Mouse (Mus musculus): ENCODE measurements around the gene Tubg1. TPM values are rescaled to one million over a fixed set of nuclear protein-coding genes. Genes with fewer than 3 reads are reported as not detected.
"Not testable (repeated sequence)": the region's sequence is repeated elsewhere in the genome, so short reads cannot be mapped to it uniquely, and the experiment has no call there.

The Tubg1 gene
- total RNA-seq, 2 experiments from 2014 or later = 23.9 to 25.6 TPM

GRCm38 (mm10) chr11:101098231-101098630 is 21.5 kb upstream of the Tubg1 start:
- DNase-seq = no peak

DNA sequence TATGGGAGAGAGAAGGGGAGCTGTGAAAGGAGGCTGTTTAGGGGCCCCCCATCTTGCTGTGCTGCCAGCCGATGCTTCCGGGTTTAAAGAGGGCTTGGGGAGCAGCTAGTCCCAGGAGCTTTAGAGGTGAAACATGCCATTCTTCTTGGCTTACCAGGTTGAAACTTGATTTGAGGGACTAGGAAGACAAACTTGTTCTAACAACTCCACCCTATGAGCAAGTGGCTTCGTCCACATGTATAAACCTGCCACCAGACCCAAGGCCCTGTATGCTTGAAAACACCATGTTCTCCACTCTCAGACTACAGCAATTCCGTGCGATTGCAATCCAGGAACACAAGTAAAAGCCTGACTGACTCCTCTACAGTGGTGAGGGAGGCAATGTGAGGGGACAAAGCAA is 16.7 kb upstream of the Tubg1 start:
- DNase-seq = no peak

- no peak for DNase-seq
Observed at GRCm38 (mm10) chr11:101109351-101109750, 10.4 kb upstream of the Tubg1 start.

- no peak for DNase-seq
Observed at GRCm38 (mm10) chr11:101110708-101111107, 9.0 kb upstream of the Tubg1 start.

- no peak for DNase-seq
Observed at GRCm38 (mm10) chr11:101111178-101111577, 8.6 kb upstream of the Tubg1 start.

GRCm38 (mm10) chr11:101112186-101112585 is 7.6 kb upstream of the Tubg1 start:
- DNase-seq = no peak

DNA sequence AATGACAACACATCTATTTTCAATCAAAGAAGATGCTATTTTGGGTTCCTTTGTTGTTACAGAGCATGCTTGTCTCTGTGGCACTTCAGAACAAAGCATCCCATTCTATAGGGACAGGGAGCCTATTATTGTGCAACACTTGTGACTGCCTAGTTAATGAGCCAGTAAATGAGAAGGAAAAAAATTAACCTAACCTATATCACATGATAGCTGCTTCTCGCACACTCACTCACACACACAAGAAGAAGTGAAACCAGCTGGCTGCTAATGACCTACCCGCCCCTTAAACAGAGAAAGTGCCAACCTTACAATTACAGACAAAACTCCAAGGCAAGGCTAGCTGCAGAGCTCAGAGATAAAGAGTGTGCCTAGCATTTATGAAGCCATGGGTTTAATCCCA is 4.2 kb upstream of the Tubg1 start:
- peak in 1 of 2 experiments; percentile 25 for DNase-seq

- no peak for DNase-seq
Observed at GRCm38 (mm10) chr11:101118105-101118504, 1.6 kb upstream of the Tubg1 start.

GRCm38 (mm10) chr11:101119131-101119760 is 492 bp upstream of the Tubg1 start:
- peak in 1 of 2 experiments; percentile 31 for DNase-seq

DNA sequence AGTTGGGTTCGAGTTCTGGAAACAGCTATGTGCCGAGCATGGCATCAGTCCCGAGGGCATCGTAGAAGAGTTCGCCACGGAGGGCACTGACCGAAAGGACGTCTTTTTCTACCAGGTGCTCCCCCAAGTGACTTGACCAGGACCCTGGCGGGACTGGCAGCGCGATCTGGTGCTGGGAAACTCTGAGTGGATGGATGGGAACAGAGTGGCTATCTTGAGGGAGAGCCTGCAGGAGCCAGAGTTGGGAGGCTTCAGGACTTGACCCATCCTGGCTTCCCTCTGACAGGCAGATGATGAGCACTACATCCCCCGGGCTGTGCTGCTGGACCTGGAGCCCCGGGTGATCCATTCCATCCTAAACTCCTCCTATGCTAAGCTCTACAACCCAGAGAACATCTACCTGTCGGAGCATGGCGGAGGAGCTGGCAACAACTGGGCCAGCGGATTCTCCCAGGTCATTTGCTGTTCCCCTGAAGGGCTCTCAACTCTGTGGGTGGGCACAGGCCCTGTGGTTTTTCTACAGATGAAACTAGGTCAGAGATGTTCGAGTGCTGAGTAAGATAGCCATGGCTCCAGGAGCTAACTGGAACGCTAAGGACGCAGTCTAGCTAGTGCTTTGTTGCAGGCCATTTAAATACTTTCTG is 929 bp downstream of the Tubg1 start:
- DNase-seq = peak in 1 of 2 experiments; percentile 11

GRCm38 (mm10) chr11:101124494-101124893 is 4.8 kb downstream of the Tubg1 start:
- DNase-seq = not testable (repeated sequence)

DNA sequence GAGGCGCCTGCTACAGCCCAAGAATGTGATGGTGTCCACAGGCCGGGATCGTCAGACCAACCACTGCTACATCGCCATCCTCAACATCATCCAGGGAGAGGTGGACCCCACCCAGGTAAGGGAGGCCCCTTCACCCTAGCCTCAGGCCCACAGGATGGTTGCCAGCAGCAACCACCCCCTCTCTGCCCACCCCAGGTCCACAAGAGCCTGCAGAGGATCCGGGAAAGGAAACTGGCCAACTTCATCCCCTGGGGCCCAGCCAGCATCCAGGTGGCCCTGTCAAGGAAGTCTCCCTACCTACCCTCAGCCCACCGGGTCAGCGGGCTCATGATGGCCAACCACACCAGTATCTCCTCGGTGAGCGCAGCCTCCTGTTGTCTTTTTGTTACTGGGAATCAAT is 5.3 kb downstream of the Tubg1 start:
- DNase-seq = not testable (repeated sequence)

GRCm38 (mm10) chr11:101127075-101127474 is 7.3 kb downstream of the Tubg1 start:
- DNase-seq = no peak

DNA sequence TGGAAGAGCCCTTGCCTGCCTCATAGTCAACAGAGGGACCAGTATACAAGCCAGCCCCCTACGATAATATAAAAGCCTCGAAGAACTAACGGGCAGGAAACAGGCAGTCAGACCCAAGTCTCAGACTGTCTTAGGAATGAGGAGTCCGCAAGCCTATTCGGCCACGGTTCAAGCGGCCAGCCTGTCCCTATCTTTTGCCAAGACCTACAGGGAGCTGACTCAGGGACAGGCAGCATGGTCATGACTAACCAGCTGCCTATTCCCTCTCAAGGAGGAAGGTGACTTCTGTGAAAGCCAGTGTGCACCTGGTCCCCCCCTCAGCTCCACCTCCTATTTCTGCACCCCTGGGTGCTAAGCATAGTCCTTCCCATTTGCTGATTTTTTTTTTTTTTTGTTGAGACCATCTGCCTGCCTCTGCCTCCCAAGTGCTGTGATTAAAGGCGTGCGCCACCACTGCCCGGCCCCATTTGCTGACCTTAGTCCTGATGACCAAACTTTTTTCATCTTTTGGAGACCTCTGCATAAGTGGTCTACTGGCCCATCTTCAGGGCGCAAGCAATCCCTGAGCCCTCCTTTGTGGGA is 9.3 kb downstream of the Tubg1 start:
- DNase-seq = peak; percentile 35 to 42

DNA sequence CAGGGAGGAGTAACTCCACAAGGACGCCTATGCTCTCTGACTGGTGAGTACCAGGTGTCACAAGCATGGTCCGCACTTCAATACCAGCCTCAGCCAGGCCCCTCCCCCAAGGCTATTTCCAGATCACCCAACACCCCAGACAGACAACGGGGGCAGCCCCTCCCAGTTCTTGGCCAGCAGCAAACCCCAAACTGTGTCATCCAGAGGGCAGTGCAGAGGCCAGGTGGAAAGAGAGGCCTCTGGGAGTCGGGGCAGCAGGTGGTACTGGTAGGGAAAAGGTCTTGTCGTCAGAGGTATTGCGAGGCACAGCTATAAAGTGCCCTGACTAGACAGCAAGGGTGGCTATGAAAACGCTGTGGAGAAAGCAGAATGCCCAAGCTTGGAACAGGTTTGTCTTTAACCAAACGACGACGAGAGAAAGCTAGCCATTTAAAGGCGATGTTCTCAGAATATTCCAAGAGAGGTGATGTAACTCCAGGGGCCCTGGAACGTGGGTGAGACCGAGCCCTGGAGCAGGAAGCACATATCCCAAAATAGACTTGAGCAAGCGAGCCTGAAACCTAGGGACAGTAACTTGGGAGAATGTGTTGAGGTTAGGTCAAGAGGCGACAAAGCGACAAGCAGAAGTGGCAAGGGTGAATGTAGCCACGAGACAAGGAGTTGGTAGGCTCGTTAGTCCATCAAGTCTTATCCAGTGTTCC is 10.5 kb downstream of the Tubg1 start:
- DNase-seq = peak; percentile 75 to 87

DNA sequence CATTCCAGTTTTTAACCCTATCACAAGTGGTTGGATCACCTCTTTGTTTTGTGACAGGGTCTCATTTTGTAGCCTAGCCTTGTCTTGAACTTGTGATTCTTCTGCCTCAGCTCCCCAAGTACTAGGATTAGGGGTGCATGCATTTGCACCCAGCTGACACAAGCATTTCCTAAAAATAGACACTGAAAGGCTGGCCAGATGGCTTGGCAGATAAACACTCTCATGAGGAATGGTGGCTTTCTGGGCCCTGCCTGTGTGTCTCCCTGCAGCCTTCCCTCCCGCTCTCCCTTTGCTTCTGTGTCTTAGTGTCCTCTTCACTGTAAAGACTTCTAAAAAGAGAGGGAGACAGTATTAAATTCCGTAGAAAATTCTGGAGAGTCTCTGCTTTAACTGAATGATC is 11.4 kb downstream of the Tubg1 start:
- no peak for DNase-seq

GRCm38 (mm10) chr11:101131701-101132100 is 12.0 kb downstream of the Tubg1 start:
- DNase-seq = no peak

DNA sequence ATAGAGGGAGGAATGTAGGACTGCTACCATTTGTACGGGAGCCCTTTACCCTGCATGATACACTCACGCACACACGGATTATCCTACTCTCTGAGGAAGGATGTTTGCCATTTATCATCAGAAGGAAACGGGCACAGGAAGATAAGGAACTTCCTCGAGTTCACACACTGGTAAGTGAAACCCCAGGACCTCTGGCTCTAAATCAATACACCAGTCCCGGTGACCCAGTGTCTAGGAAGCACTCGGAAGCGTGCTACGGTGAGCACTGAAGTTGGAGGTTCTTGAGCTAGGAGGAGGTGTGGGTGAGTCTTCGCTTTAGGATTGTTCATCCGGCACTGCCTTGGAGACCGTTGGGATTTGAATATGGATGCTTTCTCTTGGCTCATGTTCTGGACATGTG is 13.3 kb downstream of the Tubg1 start:
- no peak for DNase-seq

GRCm38 (mm10) chr11:101134217-101134865 is 14.6 kb downstream of the Tubg1 start:
- peak; percentile 23 to 28 for DNase-seq

GRCm38 (mm10) chr11:101137000-101137399 is 17.3 kb downstream of the Tubg1 start:
- no peak for DNase-seq

GRCm38 (mm10) chr11:101138536-101139181 is 18.9 kb downstream of the Tubg1 start:
- DNase-seq = peak; percentile 18 to 36
